Mouse (Mus musculus) ZHBTc4 (cell line): ENCODE results near the gene Gm17622.

Experiments
- DNase-seq: peaks from one replicate; pipeline ENCODE4 v3.0.0-alpha.2; 2011; ENCODE audit warnings: low read depth, low spot score

The Gm17622 gene

GRCm38 (mm10) chr13:96510635-96511034 is 20.1 kb downstream of the Gm17622 start:
- DNase-seq = no peak

- no peak for DNase-seq
These were observed 20.7 kb downstream of the Gm17622 start for GRCm38 (mm10) chr13:96511262-96511661.

GRCm38 (mm10) chr13:96511893-96512292 is 21.4 kb downstream of the Gm17622 start:
- no peak for DNase-seq

GRCm38 (mm10) chr13:96514154-96514942 is 23.8 kb downstream of the Gm17622 start:
- no peak for DNase-seq

GRCm38 (mm10) chr13:96516249-96516648 is 25.7 kb downstream of the Gm17622 start:
- peak; percentile 29 for DNase-seq

GRCm38 (mm10) chr13:96517335-96517734 is 26.8 kb downstream of the Gm17622 start:
- DNase-seq = no peak

- DNase-seq = no peak
These were observed 30.8 kb downstream of the Gm17622 start for GRCm38 (mm10) chr13:96521294-96521693.

GRCm38 (mm10) chr13:96527022-96527421 is 36.5 kb downstream of the Gm17622 start:
- DNase-seq = no peak

GRCm38 (mm10) chr13:96527856-96528255 is 37.3 kb downstream of the Gm17622 start:
- DNase-seq = no peak

GRCm38 (mm10) chr13:96528776-96529175 is 38.2 kb downstream of the Gm17622 start:
- no peak for DNase-seq

GRCm38 (mm10) chr13:96529542-96529941 is 39.0 kb downstream of the Gm17622 start:
- no peak for DNase-seq

GRCm38 (mm10) chr13:96530064-96530463 is 39.5 kb downstream of the Gm17622 start:
- no peak for DNase-seq

- DNase-seq = no peak
These were observed 41.6 kb downstream of the Gm17622 start for GRCm38 (mm10) chr13:96532176-96532575.

- DNase-seq = no peak
These were observed 43.2 kb downstream of the Gm17622 start for GRCm38 (mm10) chr13:96533742-96534141.

- no peak for DNase-seq
These were observed 46.5 kb downstream of the Gm17622 start for GRCm38 (mm10) chr13:96536821-96537572.

GRCm38 (mm10) chr13:96538103-96538502 is 47.6 kb downstream of the Gm17622 start:
- DNase-seq = no peak
